Mouse (Mus musculus) adrenal gland (tissue): ENCODE data around the gene Gm7075.
"Not testable (repeated sequence)": the region's sequence is repeated elsewhere in the genome, so short reads cannot be mapped to it uniquely, and the experiment has no call there.

Experiments used
- intact Hi-C: fragments of 180-260 bp; cut with DNase I; formaldehyde crosslinking; loops from one replicate; pipeline ENCODE4 v1.15.1; 2025
- long read RNA-seq, 2 experiments: library from polyadenylated mRNA; unstranded; transcript quantifications; one replicate each; pipeline ENCODE4 v2.0.0; 2020; ENCODE audit warnings: borderline replicate concordance in 1 of 2; ENCODE audit not compliant: insufficient replicate concordance in 1 of 2

Gm7075 gene
- long read RNA-seq, experiment 1, result 0 reads
- long read RNA-seq, experiment 2, result 0 reads

DNA sequence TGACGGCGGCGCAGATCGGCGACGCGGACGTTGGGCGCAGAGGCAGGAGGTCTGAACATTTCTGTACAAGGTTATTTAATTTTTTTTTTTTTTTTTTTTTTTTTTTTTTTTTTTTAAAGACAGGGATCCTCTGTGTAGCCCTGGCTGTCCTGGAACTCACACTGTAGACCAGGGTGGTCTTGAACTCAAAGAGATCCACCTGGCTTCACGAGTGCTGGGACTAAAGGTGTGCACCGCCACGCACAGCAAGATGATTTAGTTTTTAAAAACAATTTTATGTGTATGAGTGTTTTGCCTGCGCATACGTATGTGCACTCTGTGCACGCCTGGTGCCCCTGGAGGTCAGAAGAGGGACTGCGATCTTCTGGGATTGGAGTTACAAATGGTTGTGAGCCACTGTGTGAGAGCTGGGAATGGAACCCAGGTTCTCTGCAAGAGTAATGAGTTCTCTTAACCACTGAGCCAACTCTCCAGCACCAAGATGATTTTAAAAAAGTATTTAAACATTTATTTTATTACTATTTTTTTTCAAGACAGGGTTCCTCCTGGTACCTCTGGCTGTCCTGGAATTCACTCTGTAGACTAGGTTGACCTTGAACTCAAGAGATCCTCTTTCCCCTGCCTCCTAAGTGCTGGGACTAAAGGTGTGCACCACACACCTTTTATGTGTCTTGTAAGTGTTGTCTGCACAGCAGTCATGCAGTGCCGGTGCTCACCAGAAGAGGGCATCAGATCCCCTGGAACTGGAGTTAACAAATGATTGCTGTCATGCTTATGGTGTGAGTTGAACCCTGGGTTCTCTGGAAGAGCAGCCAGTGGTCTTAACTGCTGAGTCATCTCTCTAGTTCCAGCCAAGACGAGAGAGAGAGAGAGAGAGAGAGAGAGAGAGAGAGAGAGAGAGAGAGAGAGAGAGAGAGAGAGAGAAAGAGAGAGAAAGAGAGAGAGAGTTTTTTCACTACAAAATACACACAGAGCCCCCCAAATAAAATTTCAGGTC, at the start of gene Gm7075:
TSS of gene Gm7075 (minus strand) at position 51 of the 997 bp plus-strand sequence.
- intact Hi-C loops, result loop anchor here (2.0 to 10.0 kb wide), 2 partner anchors 53 to 153 kb away; no protein-coding TSS in a partner anchor

DNA sequence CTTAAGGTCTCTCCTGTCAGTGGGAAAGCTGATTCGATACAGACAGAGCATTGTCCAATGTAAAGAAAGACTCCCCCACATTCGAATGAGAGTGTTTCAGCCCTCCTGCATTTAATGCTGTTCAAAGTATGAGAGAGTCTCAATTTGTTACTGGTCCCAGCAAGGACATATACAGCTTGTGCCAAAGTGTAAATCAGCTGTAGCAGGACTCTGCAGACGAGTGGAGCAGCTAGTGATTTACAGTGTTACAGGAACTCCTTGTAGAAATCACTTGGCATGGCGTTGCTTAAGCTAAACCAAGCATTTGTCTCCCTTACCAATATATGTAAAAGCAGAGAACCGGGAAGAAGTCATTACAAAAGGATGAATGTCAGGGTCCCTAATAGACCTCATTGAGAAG, 39.3 kb upstream of the Gm7075 start:
- intact Hi-C loops, result no loop called here

DNA sequence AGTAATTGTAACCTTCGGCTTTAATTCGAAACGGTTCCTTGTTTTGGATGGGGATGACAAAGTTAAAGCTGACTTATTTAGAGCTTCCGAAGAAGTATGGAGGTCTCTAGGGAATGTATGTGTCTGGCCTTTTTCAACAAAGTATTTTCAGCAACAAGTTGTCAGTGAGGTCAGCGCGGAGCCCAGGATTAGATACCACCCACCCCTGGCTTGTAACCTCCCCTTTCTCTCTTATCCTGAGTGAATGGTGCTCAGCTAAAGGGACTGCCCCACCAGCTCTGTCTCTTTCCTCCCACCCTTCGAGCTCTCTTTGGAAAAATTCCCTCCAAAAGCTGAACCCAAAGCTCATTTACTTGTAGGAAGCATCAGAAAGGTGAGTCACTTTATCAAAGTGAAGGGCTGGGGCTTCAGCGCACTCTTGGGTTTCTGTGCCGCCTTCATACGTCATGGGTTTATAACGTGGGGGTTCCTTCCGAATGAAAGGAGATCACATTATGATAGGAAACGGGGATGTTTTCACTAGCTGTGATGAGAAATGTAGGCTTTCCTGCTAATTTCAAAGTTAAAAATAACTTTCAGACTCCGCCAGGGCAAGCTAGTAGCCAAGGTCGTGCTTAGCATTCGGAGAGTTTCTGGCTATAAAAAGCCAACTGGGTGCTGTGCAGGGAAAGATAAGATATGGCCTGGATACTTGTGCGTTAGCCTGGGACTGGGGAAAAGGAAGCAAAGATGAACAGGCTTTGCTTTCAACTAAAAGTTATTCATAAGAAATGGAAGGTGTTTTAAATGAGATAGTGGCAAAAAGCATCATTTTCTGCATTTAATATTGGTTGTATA, 35.9 kb upstream of the Gm7075 start:
- intact Hi-C loops, result no loop called here

GRCm38 (mm10) chr10:63455110-63455878, 33.7 kb upstream of the Gm7075 start:
- intact Hi-C loops, result no loop called here

DNA sequence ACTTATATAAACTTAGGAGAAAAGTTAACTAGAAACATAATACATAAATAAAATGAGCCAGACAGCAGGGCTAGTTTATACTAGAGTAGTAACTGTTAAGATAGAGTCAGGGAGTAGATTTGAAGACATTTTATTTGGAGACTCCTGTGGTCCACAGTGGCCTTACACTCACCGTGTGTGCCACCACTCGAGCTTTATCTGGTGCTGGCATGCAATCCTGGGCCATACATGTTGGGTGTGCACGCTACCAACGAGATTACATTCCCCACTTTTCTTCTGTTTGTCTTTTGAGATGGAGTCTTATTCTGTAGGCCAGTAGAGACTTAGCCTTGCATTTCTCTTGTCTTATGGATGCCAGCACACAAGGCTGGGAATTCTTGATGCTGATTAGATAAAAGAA, 32.3 kb upstream of the Gm7075 start:
- intact Hi-C loops, result no loop called here

DNA sequence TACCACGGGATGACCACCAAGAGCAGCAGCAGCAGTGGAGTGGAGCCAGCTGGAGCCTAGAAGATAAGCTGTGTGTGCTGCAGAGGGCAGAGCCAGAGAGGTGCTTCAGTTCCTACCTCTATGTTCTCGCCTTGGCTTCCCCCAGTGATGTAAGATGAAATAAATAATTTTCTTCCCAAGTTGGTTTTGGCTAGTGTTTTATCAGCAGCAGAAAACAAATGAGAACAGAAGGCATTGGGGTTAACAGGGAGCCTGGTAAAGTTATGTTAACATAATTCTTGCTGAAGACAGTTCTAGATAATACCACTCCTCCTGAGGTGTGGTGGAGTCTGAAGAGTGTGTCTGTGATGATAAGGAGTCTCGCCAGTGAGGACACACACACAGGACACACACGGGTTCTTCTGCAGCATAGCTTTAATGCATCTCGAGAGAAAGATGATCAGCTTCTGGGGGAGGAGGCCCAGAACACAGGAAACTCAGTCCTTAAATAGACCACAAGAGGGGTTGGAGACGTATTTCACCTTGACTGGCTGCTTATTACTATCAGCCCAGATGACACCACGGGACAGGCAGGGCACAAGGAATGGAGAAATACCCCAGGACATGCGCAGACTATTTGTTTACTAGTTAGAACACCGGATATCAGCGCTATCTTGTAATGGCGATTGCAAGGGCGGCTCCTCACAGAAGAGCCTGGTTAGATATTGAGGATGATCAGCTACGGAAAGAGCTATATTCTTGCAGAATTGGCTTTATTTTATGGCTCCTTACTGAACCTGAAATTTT, 23.2 kb upstream of the Gm7075 start:
- intact Hi-C loops, result not testable (repeated sequence)

DNA sequence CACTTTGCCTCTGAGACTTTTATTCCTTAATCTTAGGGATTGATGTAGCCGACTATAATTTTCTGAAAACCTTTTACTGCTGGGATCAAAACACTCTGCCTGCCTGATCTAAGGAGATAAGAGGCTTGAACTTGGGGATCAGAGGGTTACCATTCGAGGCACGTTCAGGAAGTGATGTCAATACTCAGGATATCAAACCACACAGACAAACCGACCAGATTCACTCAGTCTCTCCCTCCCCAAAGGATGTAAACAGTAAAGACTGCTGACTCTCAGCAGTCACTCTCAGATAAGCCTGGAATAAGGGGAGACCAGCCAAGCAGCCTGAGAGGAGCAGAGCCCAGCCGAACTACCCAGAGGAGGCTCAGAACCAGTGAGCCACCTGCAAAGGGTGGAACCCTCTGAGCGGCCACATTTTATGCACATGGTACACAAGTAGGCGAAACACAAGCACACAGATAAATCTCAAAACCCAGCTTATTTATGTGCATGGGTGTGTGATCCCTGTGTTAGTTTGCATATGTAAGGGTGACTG, 18.2 kb upstream of the Gm7075 start:
- intact Hi-C loops, result no loop called here

- intact Hi-C loops, result no loop called here
Measured at GRCm38 (mm10) chr10:63438736-63439262, 17.2 kb upstream of the Gm7075 start.

- intact Hi-C loops, result no loop called here
Measured at GRCm38 (mm10) chr10:63432887-63433286, 11.3 kb upstream of the Gm7075 start.

DNA sequence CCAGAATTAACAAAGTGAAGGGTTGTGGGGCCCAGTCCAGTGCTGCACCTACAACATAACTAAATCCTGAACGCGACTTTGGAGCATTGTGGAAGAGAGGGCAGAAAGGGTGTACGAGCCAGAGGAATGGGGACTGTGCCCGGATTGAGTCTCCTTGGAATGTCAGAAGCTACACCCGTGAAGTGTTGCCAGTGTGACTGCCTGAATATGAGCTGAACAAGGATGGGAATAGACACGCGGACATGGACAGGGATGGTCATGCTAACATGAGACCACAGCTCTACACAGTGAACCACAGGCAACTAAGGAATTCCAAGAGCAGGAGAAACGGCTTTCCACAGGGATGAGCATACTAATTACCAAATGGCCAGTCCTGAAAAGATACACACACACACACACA, 10.5 kb upstream of the Gm7075 start:
- intact Hi-C loops, result no loop called here

- intact Hi-C loops, result no loop called here
Measured at GRCm38 (mm10) chr10:63431221-63431736, 9.7 kb upstream of the Gm7075 start.

DNA sequence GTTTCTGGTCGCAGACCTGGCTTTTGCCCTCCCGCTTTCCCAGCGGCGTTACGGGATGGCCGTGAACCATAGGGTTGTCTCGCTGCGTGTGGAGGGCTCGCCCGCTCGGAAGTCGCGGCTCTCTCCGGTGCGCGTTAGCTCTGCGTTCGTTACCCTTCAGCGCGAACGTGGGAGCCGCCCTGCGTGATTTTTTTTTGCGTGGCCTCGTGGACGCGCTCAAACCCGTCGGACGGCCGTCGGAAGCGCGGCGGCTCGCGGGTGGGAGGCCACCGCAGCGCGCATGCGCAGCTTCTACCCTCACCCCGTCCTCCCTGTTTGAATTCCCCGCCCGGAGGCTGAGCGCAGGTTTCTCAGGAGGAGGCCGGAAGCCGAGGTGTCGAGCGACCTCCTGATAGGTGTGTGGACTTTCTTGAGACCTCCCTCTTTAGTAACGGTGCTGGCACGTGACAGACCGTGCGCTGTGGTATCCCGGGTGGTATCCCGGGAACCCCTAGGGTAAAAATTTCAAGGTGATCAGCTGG, 8.3 kb upstream of the Gm7075 start, which contains the start of gene Ctnna3:
TSS of gene Ctnna3 (plus strand) at position 314 of the 521 bp plus-strand sequence.
- intact Hi-C loops, result loop anchor here (10.0 kb wide), 1 partner anchor 45 kb away; no protein-coding TSS in a partner anchor

GRCm38 (mm10) chr10:63429380-63429779, 7.8 kb upstream of the Gm7075 start:
- intact Hi-C loops, result loop anchor here (10.0 kb wide), 1 partner anchor 45 kb away; no protein-coding TSS in a partner anchor

DNA sequence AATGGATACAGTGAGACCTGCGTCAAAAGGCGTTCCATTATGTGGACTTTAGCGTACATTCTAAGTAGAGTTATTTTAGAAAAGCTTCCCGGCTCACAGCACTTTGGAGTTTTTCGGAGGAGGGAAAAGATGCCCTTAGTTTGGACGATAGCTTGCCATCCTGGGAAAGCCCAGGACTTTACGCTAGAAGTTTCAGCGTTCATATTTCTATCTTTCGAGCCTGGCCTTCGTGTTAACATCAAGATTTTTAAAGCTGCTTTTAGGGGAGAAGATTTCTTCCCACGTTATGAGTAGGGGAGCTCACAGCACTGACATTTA, 7.4 kb upstream of the Gm7075 start:
- intact Hi-C loops, result loop anchor here (10.0 kb wide), 1 partner anchor 46 kb away; no protein-coding TSS in a partner anchor

DNA sequence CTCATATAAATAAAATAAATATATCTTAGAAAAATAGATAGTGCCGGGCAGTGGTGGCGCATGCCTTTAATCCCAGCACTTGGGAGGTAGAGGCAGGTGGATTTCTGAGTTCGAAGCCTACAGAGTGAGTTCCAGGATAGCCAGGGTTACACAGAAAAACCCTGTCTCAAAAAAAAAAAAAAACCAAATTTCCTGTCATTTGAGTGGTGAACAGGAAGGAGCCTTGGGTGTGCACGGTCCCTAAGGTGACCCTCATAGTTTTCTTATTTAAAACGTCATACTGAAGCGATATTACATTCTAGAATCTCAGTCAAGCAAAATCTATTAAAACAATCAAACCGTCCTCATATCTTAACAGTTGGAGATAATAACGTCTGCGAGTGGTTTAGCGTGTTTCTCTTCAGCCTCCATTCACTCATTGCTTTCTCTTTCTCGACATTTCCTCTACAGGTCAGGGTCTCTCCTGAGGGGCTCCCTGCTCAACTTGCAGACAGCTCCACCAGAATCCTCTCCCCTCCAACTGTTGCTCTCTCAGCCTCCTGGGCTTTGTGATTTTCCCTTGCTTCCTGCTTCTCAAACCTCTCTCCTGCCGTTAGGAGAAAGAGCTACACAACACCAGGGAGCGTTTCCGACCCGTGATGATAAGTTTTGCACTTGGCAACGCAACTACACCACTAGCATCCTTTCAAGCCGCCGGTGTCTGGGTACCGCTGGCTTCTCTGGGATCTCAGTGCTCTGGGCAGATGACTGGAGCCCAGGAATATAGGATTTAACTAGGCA, 6.8 kb upstream of the Gm7075 start:
- intact Hi-C loops, result loop anchor here (10.0 kb wide), 1 partner anchor 46 kb away; no protein-coding TSS in a partner anchor

- intact Hi-C loops, result loop anchor here (10.0 kb wide), 1 partner anchor 48 kb away; no protein-coding TSS in a partner anchor
Measured at GRCm38 (mm10) chr10:63427146-63427545, 5.6 kb upstream of the Gm7075 start.

- intact Hi-C loops, result loop anchor here (10.0 kb wide), 1 partner anchor 50 kb away; no protein-coding TSS in a partner anchor
Measured at GRCm38 (mm10) chr10:63424475-63424814, 2.9 kb upstream of the Gm7075 start.
